Mouse (Mus musculus) cortical plate, adult 2 months (tissue): ENCODE measurements at regions not wholly inside any gene's neighbourhood (a gene's known extent, or its start where the extent isn't known, plus 50 kb on each side); places are given as distances from the start of the nearest gene placed in this dataset.

ENCODE experiments used
- CTCF ChIP-seq: fragments of 200-500 bp; IDR thresholded peaks from 2 replicates; pipeline ENCODE4 v1.5.1; 2011; ENCODE audit warnings: mild to moderate bottlenecking, control low read depth, low read length; ENCODE audit not compliant: insufficient read depth; ENCODE audit errors: extremely low read depth
- POLR2A ChIP-seq: fragments of 200-500 bp; IDR thresholded peaks from 2 replicates; pipeline ENCODE4 v1.6.1; 2011; ENCODE audit warnings: mild to moderate bottlenecking, low read length, control low read depth; ENCODE audit not compliant: insufficient read depth; ENCODE audit errors: extremely low read depth

DNA sequence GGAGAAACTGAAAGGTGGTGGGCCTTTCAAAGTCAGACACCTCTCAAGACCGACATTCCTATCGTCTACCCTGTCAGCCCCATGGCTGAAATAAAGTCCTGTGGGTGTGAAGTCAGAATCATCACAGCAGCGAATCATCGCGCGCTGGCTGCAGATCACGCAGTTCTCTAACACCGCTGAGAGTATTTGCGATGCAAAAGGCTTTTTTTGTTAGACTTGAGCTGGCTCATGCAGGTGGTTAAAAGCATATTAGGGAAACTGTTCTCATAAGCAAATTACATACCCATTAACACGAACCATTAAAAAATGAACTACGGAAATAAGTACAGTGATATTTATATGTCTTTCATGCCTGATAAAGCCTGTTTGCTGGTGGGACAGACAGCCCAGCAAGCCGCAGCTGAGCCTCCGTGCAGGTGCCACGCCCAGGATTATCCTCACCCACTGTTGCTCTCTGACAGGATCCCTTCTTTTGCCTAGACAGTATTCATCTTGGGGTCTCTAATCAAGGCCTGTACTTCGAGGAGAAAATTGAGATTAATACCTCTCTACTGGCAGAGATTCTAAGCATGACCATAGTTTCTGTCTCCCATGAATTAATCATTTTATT lies 365.5 kb downstream of the Foxo1 start:
- TF ChIP-seq CTCF (no peak), POLR2A (no peak)
